Mouse (Mus musculus): ENCODE data around the gene Lipa. TPM values are rescaled to one million over a fixed set of nuclear protein-coding genes. Genes with fewer than 3 reads are reported as not detected.

The Lipa gene
- polyA plus RNA-seq (2012; rRNA removed) = 16.0 and 16.4 TPM in 2 replicates

- peak; percentile 87 to 95 for DNase-seq (ENCODE audit: extremely low spot score in 1 of 2, low spot score in 1 of 2)
Measured at GRCm38 (mm10) chr19:34526941-34527682, at the start of gene Lipa. Gene Lipa, minus strand, starts transcription at chr19:34527474.

- no peak for DNase-seq (ENCODE audit: extremely low spot score in 1 of 2, low spot score in 1 of 2)
Measured at GRCm38 (mm10) chr19:34573650-34574049, 46.4 kb upstream of the Lipa start.

GRCm38 (mm10) chr19:34571080-34571479, 43.8 kb upstream of the Lipa start:
- DNase-seq (ENCODE audit: extremely low spot score in 1 of 2, low spot score in 1 of 2) = no peak

- DNase-seq (ENCODE audit: extremely low spot score in 1 of 2, low spot score in 1 of 2) = no peak
Measured at GRCm38 (mm10) chr19:34569896-34570476, 42.7 kb upstream of the Lipa start.

- no peak for DNase-seq (ENCODE audit: extremely low spot score in 1 of 2, low spot score in 1 of 2)
Measured at GRCm38 (mm10) chr19:34568988-34569895, 42.0 kb upstream of the Lipa start.

GRCm38 (mm10) chr19:34566178-34566784, 39.0 kb upstream of the Lipa start:
- DNase-seq (ENCODE audit: extremely low spot score in 1 of 2, low spot score in 1 of 2) = no peak

GRCm38 (mm10) chr19:34562556-34562955, 35.3 kb upstream of the Lipa start:
- no peak for DNase-seq (ENCODE audit: extremely low spot score in 1 of 2, low spot score in 1 of 2)

- DNase-seq (ENCODE audit: extremely low spot score in 1 of 2, low spot score in 1 of 2) = no peak
Measured at GRCm38 (mm10) chr19:34556621-34557020, 29.3 kb upstream of the Lipa start.

GRCm38 (mm10) chr19:34554061-34554460, 26.8 kb upstream of the Lipa start:
- DNase-seq (ENCODE audit: extremely low spot score in 1 of 2, low spot score in 1 of 2) = no peak

- DNase-seq (ENCODE audit: extremely low spot score in 1 of 2, low spot score in 1 of 2) = no peak
Measured at GRCm38 (mm10) chr19:34553522-34553921, 26.2 kb upstream of the Lipa start.

- no peak for DNase-seq (ENCODE audit: extremely low spot score in 1 of 2, low spot score in 1 of 2)
Measured at GRCm38 (mm10) chr19:34553021-34553420, 25.7 kb upstream of the Lipa start.

GRCm38 (mm10) chr19:34551981-34552380, 24.7 kb upstream of the Lipa start:
- DNase-seq (ENCODE audit: extremely low spot score in 1 of 2, low spot score in 1 of 2) = no peak

- peak; percentile 48 to 79 for DNase-seq (ENCODE audit: extremely low spot score in 1 of 2, low spot score in 1 of 2)
Measured at GRCm38 (mm10) chr19:34550534-34551223, 23.4 kb upstream of the Lipa start, which contains the start of gene Ifit2. Gene Ifit2, plus strand, starts transcription at chr19:34550694.

- DNase-seq (ENCODE audit: extremely low spot score in 1 of 2, low spot score in 1 of 2) = no peak
Measured at GRCm38 (mm10) chr19:34550205-34550533, 22.9 kb upstream of the Lipa start.

- DNase-seq (ENCODE audit: extremely low spot score in 1 of 2, low spot score in 1 of 2) = peak; percentile 49 to 89
Measured at GRCm38 (mm10) chr19:34547976-34548375, 20.7 kb upstream of the Lipa start.

GRCm38 (mm10) chr19:34546211-34546610, 18.9 kb upstream of the Lipa start:
- no peak for DNase-seq (ENCODE audit: extremely low spot score in 1 of 2, low spot score in 1 of 2)

GRCm38 (mm10) chr19:34539422-34539821, 12.1 kb upstream of the Lipa start:
- no peak for DNase-seq (ENCODE audit: extremely low spot score in 1 of 2, low spot score in 1 of 2)

- DNase-seq (ENCODE audit: extremely low spot score in 1 of 2, low spot score in 1 of 2) = no peak
Measured at GRCm38 (mm10) chr19:34532061-34532751, 4.9 kb upstream of the Lipa start.

- peak in 1 of 2 experiments; percentile 19 for DNase-seq (ENCODE audit: extremely low spot score in 1 of 2, low spot score in 1 of 2)
Measured at GRCm38 (mm10) chr19:34526321-34526923, 852 bp downstream of the Lipa start.
